Mouse (Mus musculus) limb, embryonic 14.5 days (tissue): ENCODE results near the gene Mrc1. TPM values are rescaled to one million over a fixed set of nuclear protein-coding genes. Genes with fewer than 3 reads are reported as not detected.
A peak's percentile ranks its signal among the peaks of the same experiment; 100 is the strongest.

ENCODE experiments used
- ATAC-seq: fragments of 200-750 bp; cut with Nextera tagmentation; 2 replicates; pipeline ENCODE4 v1.8.0; 2017; ENCODE audit warnings: low read depth, moderate number of reproducible peaks, moderate TSS enrichment; ENCODE audit not compliant: low FRiP score
- DNase-seq: peaks from one replicate; pipeline ENCODE4 v3.0.0-alpha.2; 2015; ENCODE audit warnings: low spot score
- H3K27ac ChIP-seq: fragments of 300-500 bp; sonication (generic); replicated peaks from 2 replicates; pipeline ENCODE4 v1.5.1; 2014; ENCODE audit warnings: low read depth, mild to moderate bottlenecking, low read length, moderate library complexity, mixed read lengths
- H3K27me3 ChIP-seq: fragments of 300-500 bp; sonication (generic); 2 replicates; pipeline ENCODE4 v1.6.1; 2014; ENCODE audit warnings: low read length, mixed read lengths; ENCODE audit not compliant: control insufficient read depth, insufficient read depth
- H3K36me3 ChIP-seq: fragments of 300-500 bp; sonication (generic); 2 replicates; pipeline ENCODE4 v1.6.1; 2014; ENCODE audit warnings: mild to moderate bottlenecking, low read length, moderate library complexity, mixed read lengths; ENCODE audit not compliant: control insufficient read depth, insufficient read depth
- H3K4me1 ChIP-seq: fragments of 300-500 bp; sonication (generic); 2 replicates; pipeline ENCODE4 v1.6.1; 2014; ENCODE audit warnings: antibody characterized with exemption, low read length, mixed read lengths; ENCODE audit not compliant: control insufficient read depth, insufficient read depth
- H3K4me2 ChIP-seq: fragments of 300-500 bp; sonication (generic); replicated peaks from 2 replicates; pipeline ENCODE4 v1.6.1; 2014; ENCODE audit warnings: low read depth, mild to moderate bottlenecking, low read length, moderate library complexity; ENCODE audit not compliant: severe bottlenecking
- H3K4me3 ChIP-seq: fragments of 300-500 bp; sonication (generic); replicated peaks from 2 replicates; pipeline ENCODE4 v1.5.1; 2014; ENCODE audit warnings: low read length
- H3K9ac ChIP-seq: fragments of 300-500 bp; sonication (generic); 2 replicates; pipeline ENCODE4 v1.6.1; 2014; ENCODE audit warnings: mild to moderate bottlenecking, low read depth, low read length, moderate library complexity; ENCODE audit not compliant: severe bottlenecking
- H3K9me3 ChIP-seq: fragments of 300-500 bp; sonication (generic); 2 replicates; pipeline ENCODE4 v1.6.1; 2016; ENCODE audit warnings: low read length; ENCODE audit not compliant: control insufficient read depth
- POLR2A ChIP-seq: fragments of 200-500 bp; IDR thresholded peaks from 2 replicates; pipeline ENCODE4 v1.8.0; 2012; ENCODE audit warnings: inconsistent platforms, mild to moderate bottlenecking, moderate library complexity, borderline replicate concordance; ENCODE audit not compliant: insufficient read depth, insufficient read length; ENCODE audit errors: extremely low read depth
- WGBS: fragments of 180-500 bp; shearing (Covaris S2); extraction: QIAGEN DNeasy Blood & Tissue Kit; methylation state at CpG from one replicate; pipeline ENCODE4 v1.1.7; 2014; 5-methylcytosine and 5-hydroxymethylcytosine counted together
- polyA plus RNA-seq, 2 experiments: library from polyadenylated mRNA; depleted of rRNA in 1 of 2; stranded (reverse) in 1 of 2; unstranded in 1 of 2; fragments of >200 nt; fragmentation: Nextera tagmentation in 1 of 2; extraction: Ambion mirVana in 1 of 2; gene quantifications; 2 replicates each; pipeline versions ENCODE4 v1.2.1 to v1.2.3; 2012 to 2014

The Mrc1 gene
- polyA plus RNA-seq, 2 experiments = 11.8 to 14.9 TPM

- DNase-seq (no peak), ATAC-seq (no peak)
- no peaks in the 10 kb centered on the region for H3K27me3 ChIP-seq
Observed at GRCm38 (mm10) chr2:14214764-14215163, 14.4 kb upstream of the Mrc1 start.

GRCm38 (mm10) chr2:14216653-14217052 is 12.5 kb upstream of the Mrc1 start:
- Histone ChIP-seq H3K36me3 (no peaks in the 10 kb centered on the region), H3K27ac (no peak overlapping the region), H3K9me3 (no peaks in the 10 kb centered on the region), H3K9ac (no peak overlapping the region), H3K4me1 (no peaks in the 10 kb centered on the region; the same call in 1 of the 2 replicates), H3K4me3 (no peak overlapping the region), H3K27me3 (no peaks in the 10 kb centered on the region), H3K4me2 (no peak overlapping the region)
- DNase-seq = no peak
- 81% methylated on average over 3 of the region's 3 CpGs for WGBS
- no peak for TF ChIP-seq POLR2A
- no peak for ATAC-seq

More at GRCm38 (mm10) chr2:14214764-14215163, 14.4 kb upstream of the Mrc1 start:
- no peak overlapping the region for H3K4me2 ChIP-seq
- no peaks in the 10 kb centered on the region for H3K9me3 ChIP-seq
- H3K27ac ChIP-seq = no peak overlapping the region
- TF ChIP-seq POLR2A = no peak
- H3K36me3 ChIP-seq = no peaks in the 10 kb centered on the region
- H3K9ac ChIP-seq = no peak overlapping the region
- 50% methylated on average over 3 of the region's 3 CpGs for WGBS
- H3K4me3 ChIP-seq = no peak overlapping the region
- no peaks in the 10 kb centered on the region; the same call in 1 of the 2 replicates for H3K4me1 ChIP-seq

GRCm38 (mm10) chr2:14218126-14218525 is 11.1 kb upstream of the Mrc1 start:
- no peak for TF ChIP-seq POLR2A

GRCm38 (mm10) chr2:14224387-14224786 is 4.8 kb upstream of the Mrc1 start:
- H3K4me3 ChIP-seq = no peak overlapping the region
- H3K4me1 ChIP-seq = no peaks in the 10 kb centered on the region
- no peak for TF ChIP-seq POLR2A
- H3K9me3 ChIP-seq = no peaks in the 10 kb centered on the region
- DNase-seq = no peak
- ATAC-seq = no peak
- H3K9ac ChIP-seq = no peak overlapping the region
- H3K27me3 ChIP-seq = no peaks in the 10 kb centered on the region
- H3K4me2 ChIP-seq = no peak overlapping the region
- no peak overlapping the region for H3K27ac ChIP-seq
- 84% methylated on average over 4 of the region's 4 CpGs for WGBS
- H3K36me3 ChIP-seq = no peaks in the 10 kb centered on the region

More at GRCm38 (mm10) chr2:14218126-14218525, 11.1 kb upstream of the Mrc1 start:
- no peak overlapping the region for H3K4me2 ChIP-seq
- no peak overlapping the region for H3K27ac ChIP-seq
- H3K27me3 ChIP-seq = no peaks in the 10 kb centered on the region
- no peaks in the 10 kb centered on the region for H3K4me1 ChIP-seq
- no peak overlapping the region for H3K4me3 ChIP-seq
- DNase-seq = no peak
- H3K36me3 ChIP-seq = no peaks in the 10 kb centered on the region
- H3K9me3 ChIP-seq = no peaks in the 10 kb centered on the region
- H3K9ac ChIP-seq = no peak overlapping the region
- WGBS = 73% methylated on average over 6 of the region's 6 CpGs
- ATAC-seq = no peak

- Histone ChIP-seq H3K27me3 (no peaks in the 10 kb centered on the region), H3K36me3 (no peaks in the 10 kb centered on the region), H3K27ac (no peak overlapping the region), H3K9ac (no peak overlapping the region), H3K4me2 (no peak overlapping the region), H3K9me3 (no peaks in the 10 kb centered on the region), H3K4me3 (no peak overlapping the region), H3K4me1 (no peaks in the 10 kb centered on the region)
- no peak for TF ChIP-seq POLR2A
- WGBS = 76% methylated on average over 6 of the region's 6 CpGs
- peak; percentile 9 for DNase-seq
- ATAC-seq = no peak
Observed at GRCm38 (mm10) chr2:14228495-14228894, 697 bp upstream of the Mrc1 start.

GRCm38 (mm10) chr2:14229979-14230378 is 787 bp downstream of the Mrc1 start:
- no peak overlapping the region for H3K4me2 ChIP-seq
- H3K4me3 ChIP-seq = no peak overlapping the region
- DNase-seq (no peak), ATAC-seq (no peak)
- whole genome bisulfite sequencing = 89% methylated on average over 14 of the region's 14 CpGs
- H3K27me3 ChIP-seq = no peaks in the 10 kb centered on the region
- H3K27ac ChIP-seq = no peak overlapping the region
- no peaks in the 10 kb centered on the region for H3K36me3 ChIP-seq
- H3K9me3 ChIP-seq = no peaks in the 10 kb centered on the region
- H3K4me1 ChIP-seq = no peaks in the 10 kb centered on the region
- no peak for TF ChIP-seq POLR2A
- no peak overlapping the region for H3K9ac ChIP-seq
